Mouse (Mus musculus): ENCODE data around the gene Ankk1. TPM values are rescaled to one million over a fixed set of nuclear protein-coding genes. Genes with fewer than 3 reads are reported as not detected.

Gene Ankk1
- not detected for total RNA-seq (2023)

GRCm38 (mm10) chr9:49426921-49427320 is at the start of gene Ankk1:
TSS of gene Ankk1 (minus strand) at chr9:49427021.

Other genes starting within 250 kb of the Ankk1 start
- gene Gm4894, start 176.5 kb downstream of the Ankk1 start, total RNA-seq (2023): not detected
- not detected for gene Drd2, start 86.4 kb downstream of the Ankk1 start, total RNA-seq (2023)
- not detected for gene Ttc12, start 59.2 kb upstream of the Ankk1 start, total RNA-seq (2023)

Data from T-cell, adult 66 days (primary cell).